Mouse (Mus musculus) lung, postnatal 0 days (tissue): ENCODE data around the gene Usmg5.

Experiments
- CTCF ChIP-seq: IDR thresholded peaks from 2 replicates; pipeline ENCODE4 v1.5.1; 2016; ENCODE audit warnings: antibody characterized with exemption, mild to moderate bottlenecking
- EP300 ChIP-seq: IDR thresholded peaks from 2 replicates; pipeline ENCODE4 v1.6.1; 2016; ENCODE audit warnings: antibody characterized with exemption, mild to moderate bottlenecking, control low read depth

DNA sequence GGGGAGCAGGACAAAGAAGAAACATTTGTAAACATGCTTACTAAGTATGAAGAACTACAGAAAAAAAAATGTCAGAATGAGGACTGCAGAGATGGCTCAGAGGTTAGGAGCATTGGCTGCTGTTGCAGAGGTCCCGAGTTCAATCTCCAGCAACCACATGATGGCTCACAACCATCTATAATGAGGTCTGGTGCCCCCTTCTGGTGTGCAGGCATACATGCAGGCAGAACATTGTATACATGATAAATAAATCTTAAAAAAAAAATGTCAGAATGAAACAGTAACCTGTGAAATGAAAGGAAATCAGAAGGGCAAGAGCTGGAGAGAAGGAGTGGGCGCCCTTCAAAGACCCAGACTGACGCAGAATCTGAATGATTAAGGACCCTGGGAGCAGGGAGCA, 24.6 kb downstream of the Usmg5 start:
- no peak for TF ChIP-seq EP300
- TF ChIP-seq CTCF: peak; percentile 33; the same call in 1 of the 2 replicates
